Mouse (Mus musculus): ENCODE data around the gene Mapk8ip2.

Mapk8ip2 gene

DNA sequence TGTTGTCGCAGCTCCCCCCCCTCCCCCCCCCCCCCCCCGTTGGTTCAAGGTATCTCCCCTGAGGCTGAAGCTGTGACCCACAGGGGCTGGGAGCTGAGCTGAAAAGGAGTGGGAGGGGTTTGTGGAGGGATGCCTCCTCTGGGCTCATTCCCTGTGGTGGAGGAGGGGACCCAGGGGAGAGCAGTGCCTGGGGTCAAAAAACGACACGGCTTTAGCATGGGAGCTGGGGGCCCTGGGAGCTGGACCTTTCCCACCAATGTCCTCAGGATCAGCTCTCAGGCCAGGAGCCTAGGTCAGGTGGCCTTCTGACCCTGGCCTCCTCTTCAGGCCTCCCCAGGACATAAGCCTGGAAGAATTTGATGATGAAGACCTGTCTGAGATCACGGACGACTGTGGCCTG lies 1.1 kb downstream of the Mapk8ip2 start:
- no peak for DNase-seq

DNA sequence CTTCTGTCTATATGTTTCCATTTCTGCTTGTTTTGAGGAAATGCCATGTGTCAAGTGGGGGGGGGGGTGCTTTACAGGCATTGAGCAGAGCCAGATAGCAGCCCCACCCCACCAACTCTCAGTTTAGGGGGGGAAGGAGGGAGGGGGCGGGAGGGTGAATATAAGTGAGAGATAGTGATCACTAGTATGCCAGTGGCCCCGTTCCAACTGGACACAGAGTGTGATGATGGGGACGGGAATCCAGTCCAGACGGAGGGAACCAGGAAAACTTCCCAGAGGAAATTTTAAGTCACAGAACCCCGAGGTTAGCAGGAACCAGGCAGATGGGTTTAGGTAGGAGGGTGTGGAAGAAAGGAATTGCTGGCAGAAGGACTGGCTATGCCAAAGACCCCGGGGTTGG lies 1.9 kb downstream of the Mapk8ip2 start:
- no peak for DNase-seq

DNA sequence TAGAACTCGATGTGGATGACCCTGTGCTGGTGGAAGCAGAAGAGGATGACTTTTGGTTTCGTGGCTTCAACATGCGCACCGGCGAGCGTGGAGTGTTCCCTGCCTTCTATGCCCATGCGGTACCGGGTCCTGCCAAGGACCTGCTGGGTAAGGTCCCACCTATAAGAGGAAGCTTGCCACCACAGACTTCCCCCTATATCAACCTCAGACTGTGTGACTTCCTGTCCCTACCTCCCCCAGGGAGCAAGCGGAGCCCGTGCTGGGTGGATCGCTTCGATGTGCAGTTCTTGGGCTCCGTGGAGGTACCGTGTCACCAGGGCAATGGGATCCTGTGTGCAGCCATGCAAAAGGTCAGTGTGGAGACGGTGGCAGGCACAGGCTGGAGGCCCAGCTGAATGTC lies 5.2 kb downstream of the Mapk8ip2 start:
- DNase-seq: no peak

DNA sequence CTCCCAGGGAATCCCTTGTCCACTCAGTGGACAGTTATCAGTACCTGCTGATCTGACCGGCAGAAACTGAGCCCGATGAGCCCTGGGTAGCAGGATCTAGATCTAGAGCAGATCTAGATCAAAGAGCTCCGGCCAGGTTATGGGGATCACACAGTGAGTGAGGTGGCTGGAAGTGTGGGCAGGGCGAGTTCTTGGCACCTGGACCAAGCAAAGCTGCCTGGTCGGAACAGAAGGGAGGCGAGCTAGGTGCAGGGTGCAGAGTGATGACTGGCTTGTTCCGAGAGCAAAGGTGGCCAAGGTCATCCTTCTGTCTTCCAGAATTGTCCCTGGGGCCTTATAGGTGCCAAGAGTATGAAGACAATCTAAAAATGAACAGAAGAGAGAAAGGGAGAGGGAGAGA lies 6.1 kb downstream of the Mapk8ip2 start:
- no peak for DNase-seq

DNA sequence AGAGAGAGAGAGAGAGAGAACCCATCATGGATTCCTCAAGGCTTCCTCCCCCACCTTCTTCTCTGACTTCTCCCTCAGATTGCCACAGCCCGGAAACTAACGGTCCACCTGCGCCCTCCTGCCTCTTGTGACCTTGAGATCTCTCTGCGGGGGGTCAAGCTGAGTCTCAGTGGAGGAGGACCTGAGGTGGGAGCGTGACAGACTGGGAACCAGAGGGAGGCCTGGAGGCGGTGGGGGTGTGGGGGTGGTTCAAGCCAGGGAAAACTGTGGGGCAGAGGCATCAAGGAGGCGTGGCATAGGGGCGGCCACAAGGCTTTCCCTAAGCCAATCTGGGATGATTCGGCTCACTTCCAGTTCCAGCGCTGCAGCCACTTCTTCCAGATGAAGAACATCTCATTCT lies 6.6 kb downstream of the Mapk8ip2 start:
- no peak for DNase-seq

DNA sequence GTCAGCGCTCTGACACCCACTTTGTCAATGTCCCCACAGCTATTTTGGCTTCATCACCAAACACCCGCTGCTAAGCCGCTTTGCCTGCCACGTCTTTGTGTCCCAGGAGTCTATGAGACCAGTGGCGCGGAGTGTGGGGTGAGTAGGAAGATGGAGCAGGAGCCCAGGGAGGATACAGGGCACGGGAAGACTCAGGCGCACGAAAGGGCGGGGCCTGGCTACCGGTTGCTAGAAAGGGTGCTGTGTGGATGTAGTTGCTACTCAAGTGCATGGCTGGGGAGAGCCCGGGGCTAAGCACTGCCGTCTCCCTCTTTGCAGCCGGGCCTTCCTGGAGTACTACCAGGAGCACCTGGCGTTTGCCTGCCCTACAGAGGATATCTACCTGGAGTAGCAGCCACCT lies 7.6 kb downstream of the Mapk8ip2 start:
- no peak for DNase-seq

DNA sequence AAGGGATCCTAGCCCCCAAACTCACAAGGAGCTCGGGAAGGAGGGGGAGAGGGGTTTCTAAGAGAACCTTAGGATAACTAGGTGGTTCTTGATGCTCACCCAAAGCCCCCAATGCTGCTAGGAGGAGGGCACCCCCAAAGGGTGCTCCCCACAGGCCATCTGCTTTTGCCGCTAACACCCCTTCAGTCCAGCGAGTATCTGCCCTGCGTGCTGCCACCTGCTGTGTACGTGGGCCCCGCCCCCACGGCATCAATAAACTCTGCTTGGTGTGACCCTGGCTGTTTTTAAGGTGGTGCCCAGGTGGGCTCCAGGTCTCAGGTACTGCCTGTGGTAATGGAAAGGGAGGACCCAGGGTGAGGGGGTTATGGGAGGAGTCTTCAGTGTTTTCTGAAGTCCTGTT lies 8.5 kb downstream of the Mapk8ip2 start:
- no peak for DNase-seq

DNA sequence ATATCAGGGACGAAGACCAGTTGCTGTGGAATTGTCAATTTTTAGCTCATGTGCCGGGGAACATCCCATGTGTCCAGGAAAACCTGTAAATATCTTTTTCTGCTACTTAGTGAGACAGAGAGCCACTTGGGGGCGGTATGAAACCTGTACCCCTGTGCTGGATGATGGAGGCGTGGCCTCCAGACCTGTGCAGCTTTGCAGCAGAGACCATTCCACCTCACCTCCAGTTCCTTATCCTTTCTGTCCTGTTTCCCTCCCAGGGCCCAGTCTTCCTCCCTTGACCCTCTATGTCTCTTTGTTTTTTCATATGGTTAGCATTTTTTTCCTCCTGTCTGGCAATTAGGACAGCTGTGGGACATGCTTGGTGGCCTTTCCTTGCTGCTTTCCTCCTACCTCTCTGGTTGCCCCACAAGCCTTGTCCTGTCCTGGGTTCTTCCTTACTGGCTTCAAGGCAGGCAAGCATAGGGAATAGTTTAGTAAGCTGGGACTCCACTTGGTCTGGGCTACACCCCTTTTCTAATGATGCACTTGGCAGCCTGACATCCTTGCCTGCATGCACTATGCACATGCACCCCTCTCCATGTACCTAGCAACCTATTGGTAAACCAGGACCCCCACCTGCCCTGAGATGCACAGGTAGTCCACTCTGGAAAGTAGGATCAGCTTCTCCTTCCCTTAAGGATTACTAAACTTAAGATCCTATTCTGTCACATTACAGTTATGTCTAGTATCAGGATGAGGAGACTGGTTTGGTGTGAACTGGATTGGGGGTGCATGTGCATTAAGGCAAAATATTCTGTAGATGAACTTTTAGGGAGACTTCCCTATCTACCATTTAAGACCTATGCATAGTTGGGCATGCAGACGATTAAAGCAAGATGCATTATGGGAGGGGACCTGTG lies 9.9 kb downstream of the Mapk8ip2 start:
- peak; percentile 46 for DNase-seq

DNA sequence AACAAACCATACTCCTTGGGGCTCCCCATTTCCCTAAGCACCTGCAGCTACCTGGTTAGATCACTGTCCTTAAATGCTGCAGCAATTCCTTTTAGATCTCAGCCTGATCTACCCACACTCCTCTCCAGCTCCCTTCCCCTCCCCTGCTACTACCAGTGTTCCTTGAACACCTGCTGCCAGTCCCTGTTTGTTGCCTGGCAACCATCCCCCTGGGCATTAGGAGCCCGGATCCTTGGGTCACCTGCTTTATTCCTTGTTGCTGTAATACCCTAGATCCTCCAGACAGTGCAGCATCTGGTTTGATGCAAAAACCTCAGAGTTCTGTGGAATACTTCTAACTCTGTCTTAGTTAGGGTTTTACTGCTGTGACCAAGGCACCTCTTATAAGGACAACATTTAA lies 11.3 kb downstream of the Mapk8ip2 start:
- DNase-seq: no peak

DNA sequence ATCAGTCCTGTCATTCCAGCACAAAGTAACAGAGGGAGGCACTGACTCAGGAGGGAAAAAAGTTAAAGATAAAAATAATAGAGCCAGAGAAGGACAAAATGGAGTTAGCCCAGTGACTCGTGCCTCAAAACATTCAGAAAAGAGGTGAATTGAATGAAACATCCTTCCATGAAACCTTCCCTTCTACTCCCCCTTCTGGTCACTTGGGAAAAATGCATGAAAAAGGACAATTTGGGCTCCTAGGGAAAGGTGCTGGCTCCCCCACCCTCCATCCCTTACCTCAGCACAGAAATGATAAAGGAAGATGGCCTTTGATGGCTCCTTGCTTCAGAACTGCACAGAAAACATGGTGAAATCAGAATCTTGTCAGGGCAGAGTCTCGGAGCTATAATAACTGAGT lies 14.9 kb downstream of the Mapk8ip2 start:
- no peak for DNase-seq

DNA sequence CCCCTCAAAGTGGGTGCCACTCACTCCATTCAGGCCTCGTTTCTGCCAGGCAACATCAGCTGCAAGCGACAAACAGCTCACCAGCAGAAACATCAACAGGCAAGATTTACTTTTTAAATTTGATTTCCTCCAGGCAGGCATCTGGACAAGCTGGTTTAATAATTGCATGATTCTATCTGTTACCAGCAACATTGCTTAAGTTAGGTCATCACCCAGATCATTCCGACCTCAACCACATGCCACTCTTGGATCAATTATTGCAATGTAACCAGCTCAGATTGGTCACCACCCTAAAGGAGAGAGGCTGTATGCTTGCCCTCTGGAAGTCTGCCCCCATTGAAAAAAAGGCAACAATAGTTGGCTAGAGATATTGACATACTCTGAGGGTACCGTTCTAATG lies 17.8 kb downstream of the Mapk8ip2 start:
- no peak for DNase-seq

DNA sequence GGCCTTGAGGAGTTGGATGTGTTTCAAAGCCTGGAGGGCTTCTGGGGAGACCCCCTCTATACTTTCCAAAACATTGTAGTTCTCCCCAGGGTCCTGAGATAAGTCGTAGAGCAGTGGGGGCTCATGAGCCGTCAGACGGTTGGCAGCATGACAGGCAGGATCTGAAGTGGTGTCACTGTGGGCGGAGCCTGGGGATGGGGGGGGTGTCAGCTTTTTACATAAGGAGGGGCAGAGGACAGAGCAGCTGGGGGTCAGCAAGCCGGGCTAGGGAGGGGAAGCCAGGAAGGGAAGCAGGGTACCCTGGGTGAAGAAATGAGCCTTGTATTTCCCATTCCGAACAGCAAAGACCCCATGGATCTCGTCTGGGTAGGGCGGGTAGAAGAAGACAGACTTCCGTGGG lies 19.7 kb downstream of the Mapk8ip2 start:
- DNase-seq: no peak

DNA sequence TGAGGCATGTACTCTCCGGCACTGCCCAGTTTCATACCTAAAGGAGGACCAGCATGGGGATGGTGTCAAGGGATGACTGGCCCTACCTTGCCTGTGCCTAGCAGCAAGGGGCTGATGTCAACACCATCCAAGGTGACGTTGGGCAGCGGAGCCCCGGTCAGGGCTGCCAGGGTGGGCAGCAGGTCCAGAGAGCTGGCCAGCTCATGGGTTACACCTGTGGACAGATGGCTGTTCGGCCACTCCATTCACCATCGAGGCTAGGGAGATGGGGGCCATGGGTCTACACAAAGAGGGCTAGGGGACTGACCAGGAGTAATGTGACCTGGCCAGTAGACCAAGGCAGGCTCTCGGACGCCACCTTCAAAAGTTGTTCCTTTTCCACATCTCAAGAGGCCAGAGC lies 20.2 kb downstream of the Mapk8ip2 start:
- no peak for DNase-seq

DNA sequence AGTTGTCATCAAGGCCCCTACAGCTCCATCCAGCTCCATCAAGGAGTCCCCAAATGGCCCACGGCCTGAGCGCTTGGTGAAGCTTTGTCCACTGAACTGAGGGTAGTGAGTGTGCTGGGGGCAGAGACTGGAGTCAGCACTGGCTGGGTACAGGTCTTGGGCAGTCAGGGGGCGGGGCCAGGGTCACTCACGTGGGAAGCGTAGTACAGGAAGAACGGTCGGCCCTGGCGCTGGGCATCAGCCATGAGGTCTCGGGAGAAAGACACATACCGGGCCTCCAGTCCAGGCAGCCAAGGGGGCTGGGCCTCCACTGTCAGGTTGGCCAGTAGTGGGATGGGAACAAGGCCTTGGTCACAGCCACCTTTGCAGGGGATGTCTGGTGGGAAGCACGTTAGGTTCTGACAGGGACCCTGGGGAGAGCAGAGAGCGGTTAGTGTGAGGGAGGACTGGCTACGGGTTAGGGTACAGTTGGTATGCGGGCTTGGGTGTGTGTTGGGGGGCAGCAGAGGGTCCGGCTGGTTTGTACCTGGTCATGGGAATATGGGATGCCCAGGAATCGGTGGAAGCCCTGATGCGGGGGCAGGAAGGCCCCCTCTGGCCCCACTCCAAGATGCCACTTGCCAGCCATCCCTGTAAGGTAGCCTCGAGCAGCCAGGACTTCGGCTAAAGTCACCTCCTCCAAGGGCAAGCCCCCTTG lies 21.0 kb downstream of the Mapk8ip2 start:
- no peak for DNase-seq

DNA sequence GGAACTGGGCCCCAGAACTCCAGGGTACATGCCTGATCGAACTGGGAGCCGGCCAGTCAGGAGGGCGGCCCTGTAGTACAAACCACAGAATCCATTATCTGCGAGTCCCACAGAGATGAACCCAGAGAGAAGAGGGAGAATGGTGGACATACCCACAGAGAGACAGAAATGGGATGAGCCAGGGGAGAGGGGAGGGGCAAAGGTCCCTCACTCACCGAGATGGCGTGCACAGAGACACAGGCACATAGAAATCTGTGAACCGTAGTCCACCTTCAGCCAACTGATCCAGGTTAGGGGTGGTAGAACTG lies 21.5 kb downstream of the Mapk8ip2 start:
- DNase-seq: no peak

DNA sequence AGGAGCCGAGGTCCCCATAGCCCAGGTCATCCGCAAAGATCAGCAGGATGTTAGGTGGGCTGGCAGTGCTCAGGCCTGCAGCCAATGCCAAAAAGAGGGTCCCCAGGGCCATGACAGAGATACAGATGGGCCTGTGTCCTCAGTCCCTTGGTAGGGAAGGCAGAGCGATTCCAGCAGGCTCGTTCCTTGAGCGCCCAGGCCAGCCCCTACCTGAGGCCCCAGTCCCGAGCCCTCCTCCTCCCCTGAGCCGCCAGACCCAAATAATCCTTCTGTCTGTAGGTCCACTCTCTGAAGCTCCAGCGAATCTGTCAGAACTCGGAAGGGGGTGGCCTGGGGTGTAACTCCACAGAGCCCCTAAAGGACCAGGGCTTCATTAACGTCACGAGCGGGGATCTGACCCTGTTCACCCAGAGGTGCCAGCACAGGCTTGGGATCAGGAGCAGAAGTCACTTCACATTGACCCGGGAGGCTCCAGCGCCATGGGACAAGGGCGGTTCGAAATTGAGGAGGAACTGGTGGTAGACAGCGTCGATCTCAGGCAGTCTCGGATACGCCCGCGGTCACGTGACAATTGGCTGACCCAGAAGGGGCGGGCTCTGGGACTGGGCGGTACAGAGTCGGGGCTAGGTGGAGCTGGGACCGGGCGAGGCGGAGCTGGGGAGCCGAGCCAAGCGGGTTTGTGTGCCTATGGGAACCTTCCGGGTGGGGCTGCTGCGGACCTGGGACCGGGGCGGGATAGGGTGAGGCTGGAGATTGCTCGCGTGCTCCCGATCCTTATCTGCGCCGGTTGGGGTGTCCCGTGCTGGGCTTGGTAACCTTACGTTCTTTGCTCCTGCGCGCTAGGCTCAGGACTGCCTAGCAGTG lies 22.1 kb downstream of the Mapk8ip2 start:
- DNase-seq: peak; percentile 95

DNA sequence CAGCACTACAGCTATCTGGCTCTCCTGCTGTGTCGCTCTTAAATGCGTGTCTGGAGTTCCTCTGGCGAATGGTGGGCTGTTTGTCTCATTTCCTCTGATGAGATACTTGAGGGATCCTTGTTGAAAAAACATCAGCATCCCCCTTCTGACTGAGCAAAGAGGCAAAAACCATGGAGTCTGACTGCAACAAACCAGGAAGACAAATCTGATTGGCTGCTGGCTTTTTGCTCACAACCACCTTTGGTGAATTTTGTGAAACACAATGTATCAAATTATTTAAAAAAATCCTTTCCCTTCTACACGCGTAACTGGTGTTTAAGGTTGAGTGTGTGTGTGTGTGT lies 22.7 kb downstream of the Mapk8ip2 start:
- DNase-seq: no peak

DNA sequence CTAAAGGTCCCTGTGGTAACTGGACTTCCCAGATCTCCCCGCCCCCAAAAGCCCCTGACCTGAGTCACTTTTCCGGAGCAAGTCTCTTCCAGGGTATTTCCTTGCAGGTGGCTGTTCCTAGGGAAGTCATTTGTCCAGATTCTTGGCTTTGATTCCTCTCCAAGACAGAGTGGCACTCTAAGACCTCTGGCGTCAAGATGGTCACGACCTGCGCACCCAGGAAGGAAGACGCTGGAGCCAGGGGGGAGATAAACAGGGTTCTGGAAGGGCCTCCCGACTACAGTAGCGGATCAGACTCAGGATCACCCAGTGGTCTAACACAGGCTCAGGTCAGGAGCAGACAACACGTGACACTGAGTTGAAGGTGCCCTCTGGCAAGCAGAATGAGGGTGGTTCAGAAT lies 23.4 kb downstream of the Mapk8ip2 start, which contains the start of gene Arsa:
Arsa (minus strand) TSS at position 335 of the 401 bp plus-strand sequence.
- peak; percentile 63 for DNase-seq

DNA sequence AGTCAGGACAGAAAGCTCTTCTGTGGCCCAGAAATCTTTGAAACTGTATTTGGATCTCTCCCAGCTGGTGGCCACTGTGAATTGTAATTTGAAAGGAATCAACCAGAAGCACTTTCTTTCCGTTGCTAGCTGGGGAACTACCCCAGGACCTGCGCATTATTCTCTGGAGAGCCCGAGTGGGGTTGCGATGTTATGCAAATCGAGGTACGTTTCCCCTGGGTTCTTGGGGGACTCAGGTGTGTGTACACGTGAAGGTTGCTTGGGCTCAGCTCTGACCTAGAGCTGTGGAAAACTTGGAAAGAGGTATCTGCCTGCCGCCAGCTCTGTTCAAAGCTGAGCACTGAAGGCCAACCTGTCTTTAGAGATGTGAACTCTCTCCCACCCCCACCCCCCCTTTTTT lies 24.1 kb downstream of the Mapk8ip2 start:
- DNase-seq: no peak

DNA sequence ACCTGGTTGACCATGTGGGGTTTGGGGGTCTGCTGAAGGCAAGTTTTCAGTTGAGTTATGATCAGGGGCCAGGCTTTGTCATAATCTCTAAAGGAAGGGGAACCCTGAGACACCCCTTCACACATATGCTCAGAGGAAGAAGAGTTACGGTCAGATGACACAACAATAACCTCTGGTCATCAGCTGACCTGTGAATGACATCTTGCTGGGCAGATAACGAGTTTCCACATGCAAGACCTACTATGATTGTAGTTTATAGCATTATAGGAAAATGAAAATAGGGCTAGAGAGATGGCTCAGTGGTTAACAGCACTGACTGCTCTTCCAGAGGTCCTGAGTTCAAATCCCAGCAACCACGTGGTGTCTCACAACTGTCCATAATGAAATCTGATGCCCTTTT lies 24.9 kb downstream of the Mapk8ip2 start:
- no peak for DNase-seq

DNA sequence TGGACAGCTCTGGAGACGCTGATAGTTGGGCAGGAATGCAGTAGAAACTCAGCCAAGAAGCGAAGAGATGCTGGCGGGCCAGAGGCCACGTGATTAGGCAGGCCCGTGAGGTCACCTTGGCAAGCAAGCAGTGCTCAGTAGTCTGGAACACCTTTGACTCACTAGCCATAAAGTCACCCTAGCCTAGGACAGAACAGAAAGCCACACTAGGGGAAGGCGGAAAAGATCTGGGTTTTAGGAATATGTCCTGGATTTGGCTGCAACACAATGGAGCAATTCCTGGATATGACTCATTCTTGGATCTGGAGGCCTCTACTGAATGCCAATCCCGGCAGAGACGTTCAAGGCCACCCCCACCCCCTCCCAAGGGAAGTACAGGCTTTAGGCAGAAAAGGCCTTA lies 26.9 kb downstream of the Mapk8ip2 start:
- peak; percentile 74 for DNase-seq

DNA sequence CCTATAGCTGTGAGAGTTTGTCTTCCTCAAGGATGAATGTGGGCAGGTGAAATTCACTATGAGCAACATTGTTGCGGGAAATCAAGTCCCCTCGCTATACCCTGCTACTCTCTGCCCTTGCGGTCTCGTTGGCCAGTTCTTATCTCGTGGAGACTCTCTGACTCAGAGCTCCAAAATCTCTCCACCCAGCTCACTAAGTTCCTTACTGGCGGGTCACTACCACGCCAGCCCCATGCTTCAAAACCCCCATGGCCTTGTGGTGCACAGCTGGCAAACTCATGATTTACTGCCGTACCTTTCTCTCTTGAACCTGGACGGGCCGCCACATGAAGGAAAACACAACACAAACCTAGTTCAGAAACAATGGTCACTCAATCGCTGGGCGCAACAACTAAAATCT lies 34.5 kb downstream of the Mapk8ip2 start:
- DNase-seq: no peak

DNA sequence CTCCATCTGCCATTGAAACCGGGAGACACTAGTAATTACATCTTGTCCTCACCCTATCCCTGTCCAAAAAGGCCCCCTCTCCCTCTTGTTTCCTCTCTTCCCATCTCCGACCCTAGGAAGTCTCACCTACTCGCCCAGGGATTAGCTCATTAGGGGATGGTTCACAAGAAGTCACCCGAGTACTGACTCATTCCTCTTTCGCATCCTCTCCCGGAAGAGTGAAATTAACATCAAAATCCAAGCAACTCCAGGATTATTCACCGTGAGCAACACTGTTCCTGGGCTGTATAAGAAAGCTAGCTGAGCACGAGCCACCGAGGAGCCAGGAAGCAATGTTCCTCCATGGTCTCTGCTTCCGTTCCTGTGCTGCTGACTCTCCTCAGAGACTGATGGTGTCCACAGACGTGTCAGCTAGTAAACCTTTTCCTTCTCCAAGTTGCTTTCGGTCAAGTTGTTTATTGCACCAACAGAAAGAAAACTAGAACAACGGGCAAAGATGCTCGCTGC lies 35.0 kb downstream of the Mapk8ip2 start:
- DNase-seq: no peak

DNA sequence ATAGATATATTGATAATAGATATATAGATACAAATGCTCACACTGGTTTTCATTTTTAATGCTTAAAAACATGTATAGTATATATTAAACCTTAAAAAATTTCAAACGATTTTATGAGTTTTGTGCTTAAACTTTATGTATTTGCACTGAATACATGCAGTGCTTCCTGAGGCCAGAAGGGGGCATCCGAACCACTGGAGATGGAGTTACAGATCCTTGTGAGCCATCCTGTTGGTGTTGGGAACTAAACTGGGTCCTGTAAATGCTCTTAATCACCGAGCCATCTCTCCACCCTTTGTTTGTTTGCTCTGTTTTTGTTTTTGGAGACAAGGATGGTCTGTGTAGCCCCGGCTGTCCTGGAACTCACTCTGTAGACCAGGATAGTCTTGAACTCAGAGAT lies 41.3 kb downstream of the Mapk8ip2 start:
- DNase-seq: no peak

All from kidney, postnatal 14 days (tissue).